Mouse (Mus musculus) forelimb bud, embryonic 11.5 days (tissue): ENCODE results near the gene Agap1.

Experiments
- DNase-seq: peaks from one replicate; pipeline ENCODE4 v3.0.0-alpha.2; 2012; ENCODE audit warnings: low read depth, low spot score

Gene Agap1

GRCm38 (mm10) chr1:89454196-89455123, at the start of gene Agap1:
Agap1 (plus strand) TSS chr1:89454806.
- DNase-seq = peak; percentile 94

GRCm38 (mm10) chr1:89405991-89406390, 48.6 kb upstream of the Agap1 start:
- no peak for DNase-seq

- DNase-seq = no peak
Observed at GRCm38 (mm10) chr1:89407986-89408385, 46.6 kb upstream of the Agap1 start.

- no peak for DNase-seq
Observed at GRCm38 (mm10) chr1:89413122-89413521, 41.5 kb upstream of the Agap1 start.

GRCm38 (mm10) chr1:89414563-89414962, 40.0 kb upstream of the Agap1 start:
- peak; percentile 6 for DNase-seq

GRCm38 (mm10) chr1:89416929-89417328, 37.7 kb upstream of the Agap1 start:
- no peak for DNase-seq

- DNase-seq = no peak
Observed at GRCm38 (mm10) chr1:89420642-89421041, 34.0 kb upstream of the Agap1 start.

GRCm38 (mm10) chr1:89421401-89421800, 33.2 kb upstream of the Agap1 start:
- no peak for DNase-seq

- no peak for DNase-seq
Observed at GRCm38 (mm10) chr1:89424563-89424962, 30.0 kb upstream of the Agap1 start.

GRCm38 (mm10) chr1:89426137-89426536, 28.5 kb upstream of the Agap1 start:
- DNase-seq = no peak

GRCm38 (mm10) chr1:89428671-89429070, 25.9 kb upstream of the Agap1 start:
- DNase-seq = no peak

GRCm38 (mm10) chr1:89429946-89430640, 24.5 kb upstream of the Agap1 start:
- DNase-seq = no peak

GRCm38 (mm10) chr1:89439351-89439750, 15.3 kb upstream of the Agap1 start:
- no peak for DNase-seq

GRCm38 (mm10) chr1:89441236-89441897, 13.2 kb upstream of the Agap1 start:
- DNase-seq = no peak

GRCm38 (mm10) chr1:89443512-89443911, 11.1 kb upstream of the Agap1 start:
- DNase-seq = no peak

GRCm38 (mm10) chr1:89444014-89444413, 10.6 kb upstream of the Agap1 start:
- no peak for DNase-seq

- DNase-seq = no peak
Observed at GRCm38 (mm10) chr1:89450139-89450538, 4.5 kb upstream of the Agap1 start.

GRCm38 (mm10) chr1:89452138-89452537, 2.5 kb upstream of the Agap1 start:
- DNase-seq = no peak

- no peak for DNase-seq
Observed at GRCm38 (mm10) chr1:89453666-89454065, 940 bp upstream of the Agap1 start.

GRCm38 (mm10) chr1:89455421-89456091, 950 bp downstream of the Agap1 start:
- DNase-seq = peak; percentile 35

- DNase-seq = no peak
Observed at GRCm38 (mm10) chr1:89456456-89456855, 1.9 kb downstream of the Agap1 start.
